Mouse (Mus musculus): ENCODE measurements around the gene Rab12. TPM values are rescaled to one million over a fixed set of nuclear protein-coding genes. Genes with fewer than 3 reads are reported as not detected.

Rab12 gene
- polyA plus RNA-seq, 1 experiment from 2014 or later = 70.8 TPM

DNA sequence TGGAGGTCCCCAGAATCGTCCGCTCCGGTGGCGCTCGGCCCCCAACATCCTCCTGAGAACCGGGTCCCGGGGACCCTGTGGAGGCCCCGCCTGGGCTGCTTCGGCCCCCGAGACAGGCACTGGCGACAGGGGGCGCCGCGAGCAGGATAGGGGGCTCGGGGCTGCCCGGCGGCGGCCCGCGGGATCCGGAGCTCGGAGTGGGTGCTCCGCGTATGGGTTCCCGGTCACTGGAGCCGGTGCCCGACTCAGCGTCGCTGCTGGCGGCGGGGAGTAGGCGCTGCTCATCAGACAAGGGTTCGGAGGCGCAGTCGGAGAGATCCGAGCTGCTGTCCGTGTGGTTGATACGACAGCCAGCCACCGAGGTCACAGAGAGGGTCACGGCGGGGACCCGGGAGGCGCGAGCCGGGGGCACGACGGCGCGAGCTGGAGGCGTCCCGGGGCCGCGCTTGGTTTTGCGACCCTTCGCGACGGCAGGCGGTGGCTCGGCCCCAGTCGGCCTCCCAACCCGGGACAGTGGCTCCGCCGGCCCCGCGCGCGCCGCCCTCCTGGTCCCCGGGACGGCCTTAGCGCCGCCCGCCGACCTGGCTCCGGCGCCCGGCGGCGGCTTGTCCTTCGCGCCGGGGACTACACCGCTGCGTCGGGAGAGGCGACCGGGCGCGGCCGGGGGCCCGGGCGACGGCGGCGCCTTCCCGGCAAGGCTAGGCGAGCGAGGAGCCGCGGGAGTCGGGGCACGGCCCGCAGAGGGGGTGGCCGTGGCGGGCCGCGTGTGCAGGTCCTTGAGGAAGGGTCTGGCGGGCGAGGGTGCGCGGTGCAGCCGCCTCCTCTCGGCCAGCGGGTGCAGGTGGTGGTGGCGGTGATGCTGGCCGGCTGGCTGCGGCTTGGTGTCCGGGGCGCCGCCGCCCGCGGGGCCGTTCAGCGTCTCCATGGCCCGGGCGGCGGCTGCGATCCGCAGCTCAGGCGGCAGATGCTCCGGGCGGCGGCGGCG lies 70.8 kb downstream of the Rab12 start:
- Histone ChIP-seq H3K36me3 (ENCODE audit: insufficient read depth, low read length) (no peaks in the 10 kb centered on the region), H3K27me3 (replicated peaks; ENCODE audit: insufficient read depth, low read length) (no peaks in the 10 kb centered on the region), H3K9ac (replicated peaks; ENCODE audit: low read depth) (peak overlapping the region; percentile 68), H3K4me3 (ENCODE audit: low read depth, low read length) (peak overlapping the region; percentile 79), H3K4me2 (replicated peaks; ENCODE audit: low read depth, low read length) (peak overlapping the region; percentile 97), H3K27ac (ENCODE audit: low read length) (peak overlapping the region; percentile 68), H3K4me1 (ENCODE audit: insufficient read depth, low read depth, low read length) (0 out of 2 replicates have a peak, but pooled peaks cover 8% of the 10 kb centered on the region), H3K9me3 (ENCODE audit: low read length) (no peaks in the 10 kb centered on the region)
- TF ChIP-seq EP300 (IDR thresholded peaks at IDR 0.05) (no peak), CTCF (IDR thresholded peaks at IDR 0.05) (peak; percentile 59)
- WGBS = under 1% methylated on average over 77 of the region's 136 CpGs
- peak; percentile 32 for ATAC-seq
- DNase-seq (ENCODE audit: low spot score) = peak; percentile 48

DNA sequence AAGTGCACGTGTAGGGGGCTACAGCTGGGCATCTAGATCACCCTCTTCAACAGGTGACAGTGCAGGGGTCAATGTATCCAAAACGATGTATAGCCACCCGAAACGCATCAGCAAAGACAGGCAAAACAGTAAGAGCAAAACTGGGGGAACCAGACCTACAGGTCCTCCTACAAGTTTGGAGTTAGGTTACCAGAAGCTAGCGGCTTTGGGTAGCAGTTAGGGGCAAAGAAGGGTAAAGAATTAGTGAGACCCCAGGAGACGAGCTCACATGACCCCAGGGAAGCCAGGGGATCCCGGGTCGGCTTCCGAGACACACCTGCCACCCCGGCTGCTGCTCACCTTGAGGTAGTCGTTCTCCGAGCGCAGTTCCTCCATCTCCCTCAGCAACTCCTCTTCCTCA lies 71.6 kb downstream of the Rab12 start:
- H3K4me1 ChIP-seq (ENCODE audit: insufficient read depth, low read depth, low read length) = 0 out of 2 replicates have a peak, but pooled peaks cover 8% of the 10 kb centered on the region
- 9% methylated on average over 13 of the region's 13 CpGs for WGBS
- peak overlapping the region; percentile 97 for H3K4me2 ChIP-seq (replicated peaks; ENCODE audit: low read depth, low read length)
- no peaks in the 10 kb centered on the region for H3K36me3 ChIP-seq (ENCODE audit: insufficient read depth, low read length)
- TF ChIP-seq CTCF (IDR thresholded peaks at IDR 0.05) (no peak), EP300 (IDR thresholded peaks at IDR 0.05) (no peak)
- peak overlapping the region; percentile 79 for H3K4me3 ChIP-seq (ENCODE audit: low read depth, low read length)
- no peaks in the 10 kb centered on the region for H3K9me3 ChIP-seq (ENCODE audit: low read length)
- H3K27ac ChIP-seq (ENCODE audit: low read length) = no peak overlapping the region; the same call in 1 of the 2 replicates
- no peak for ATAC-seq
- no peaks in the 10 kb centered on the region for H3K27me3 ChIP-seq (replicated peaks; ENCODE audit: insufficient read depth, low read length)
- DNase-seq (ENCODE audit: low spot score) = no peak
- H3K9ac ChIP-seq (replicated peaks; ENCODE audit: low read depth) = peak overlapping the region; percentile 68

DNA sequence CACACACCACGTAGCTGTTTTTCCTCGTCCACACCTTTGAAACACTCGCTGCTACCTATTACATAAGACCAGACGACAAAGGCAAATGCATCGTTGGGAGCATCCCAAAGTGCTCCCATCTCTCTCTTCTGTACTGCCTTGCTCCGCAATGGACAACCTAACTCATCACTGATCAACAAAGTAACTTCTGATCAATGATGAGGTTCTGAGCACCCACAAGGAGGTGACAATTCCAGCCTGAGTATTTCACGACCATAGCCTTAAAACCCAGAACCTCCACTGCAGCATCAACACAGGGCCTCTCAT lies 72.6 kb downstream of the Rab12 start:
- H3K27me3 ChIP-seq (replicated peaks; ENCODE audit: insufficient read depth, low read length) = no peaks in the 10 kb centered on the region
- peak overlapping the region; percentile 97 for H3K4me2 ChIP-seq (replicated peaks; ENCODE audit: low read depth, low read length)
- TF ChIP-seq CTCF (IDR thresholded peaks at IDR 0.05) (no peak), EP300 (IDR thresholded peaks at IDR 0.05) (no peak)
- ATAC-seq (no peak), DNase-seq (ENCODE audit: low spot score) (no peak)
- no peaks in the 10 kb centered on the region for H3K9me3 ChIP-seq (ENCODE audit: low read length)
- 0 out of 2 replicates have a peak overlapping the region, but pooled peaks have one; percentile 29 for H3K9ac ChIP-seq (replicated peaks; ENCODE audit: low read depth)
- WGBS = 55% methylated on average over 7 of the region's 7 CpGs
- 0 out of 2 replicates have a peak, but pooled peaks cover 8% of the 10 kb centered on the region for H3K4me1 ChIP-seq (ENCODE audit: insufficient read depth, low read depth, low read length)
- no peak overlapping the region for H3K27ac ChIP-seq (ENCODE audit: low read length)
- H3K36me3 ChIP-seq (ENCODE audit: insufficient read depth, low read length) = no peaks in the 10 kb centered on the region
- H3K4me3 ChIP-seq (ENCODE audit: low read depth, low read length) = 0 out of 2 replicates have a peak overlapping the region, but pooled peaks have one; percentile 5

DNA sequence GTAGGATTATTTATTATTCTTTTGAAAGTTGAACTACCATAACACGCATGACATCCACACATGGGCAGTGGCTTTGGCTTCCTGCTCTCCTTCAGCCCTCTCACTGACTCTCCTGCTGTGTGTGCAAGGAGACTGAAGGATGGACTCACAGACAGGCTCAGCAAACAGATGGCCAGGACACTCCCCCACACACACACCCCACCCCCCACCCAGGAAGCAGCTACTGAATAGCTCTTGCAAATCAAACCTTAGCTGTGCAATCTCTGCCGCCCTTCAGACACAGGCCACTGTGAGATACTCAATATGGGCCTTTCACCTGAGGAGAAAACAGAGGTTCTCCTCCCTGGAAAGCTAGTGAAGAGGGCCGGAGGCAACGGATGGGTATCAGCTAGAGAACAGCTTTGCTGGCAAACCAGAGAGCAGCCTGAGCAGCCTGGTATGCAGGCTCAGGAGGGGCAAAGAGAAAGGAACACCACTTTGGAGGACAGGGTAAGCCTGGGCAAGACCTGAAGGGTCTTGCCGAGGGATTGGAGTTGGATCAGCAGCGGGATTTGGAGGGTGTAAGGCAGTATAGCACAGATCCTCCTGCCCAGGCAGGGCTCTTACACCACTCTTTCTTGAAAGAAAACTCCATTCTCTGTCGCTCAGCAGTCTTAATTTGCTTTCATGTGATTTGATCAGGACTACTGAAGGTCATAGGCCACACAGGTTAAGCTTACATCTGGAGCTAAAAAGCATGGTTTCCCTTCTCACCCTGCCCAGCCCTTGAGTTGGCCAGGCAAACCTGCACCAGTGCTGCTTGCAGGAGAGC lies 73.1 kb downstream of the Rab12 start:
- Histone ChIP-seq H3K27ac (ENCODE audit: low read length) (no peak overlapping the region), H3K4me2 (replicated peaks; ENCODE audit: low read depth, low read length) (peak overlapping the region; percentile 97), H3K9me3 (ENCODE audit: low read length) (no peaks in the 10 kb centered on the region), H3K4me3 (ENCODE audit: low read depth, low read length) (0 out of 2 replicates have a peak overlapping the region, but pooled peaks have one; percentile 5), H3K27me3 (replicated peaks; ENCODE audit: insufficient read depth, low read length) (no peaks in the 10 kb centered on the region), H3K36me3 (ENCODE audit: insufficient read depth, low read length) (no peaks in the 10 kb centered on the region), H3K4me1 (ENCODE audit: insufficient read depth, low read depth, low read length) (0 out of 2 replicates have a peak, but pooled peaks cover 8% of the 10 kb centered on the region), H3K9ac (replicated peaks; ENCODE audit: low read depth) (0 out of 2 replicates have a peak overlapping the region, but pooled peaks have one; percentile 29)
- ATAC-seq (no peak), DNase-seq (ENCODE audit: low spot score) (no peak)
- 51% methylated on average over 7 of the region's 7 CpGs for WGBS
- TF ChIP-seq CTCF (IDR thresholded peaks at IDR 0.05) (no peak), EP300 (IDR thresholded peaks at IDR 0.05) (no peak)

Other genes with a start within 250 kb of the Rab12 start
- gene Mtcl1, start 70.0 kb downstream of the Rab12 start, polyA plus RNA-seq (2015; fragmentation: Nextera tagmentation; extraction: Ambion mirVana) = 8.6 and 9.9 TPM in 2 replicates
- gene Themis3, start 74.9 kb upstream of the Rab12 start, polyA plus RNA-seq (2015; fragmentation: Nextera tagmentation; extraction: Ambion mirVana) = 0.08 and 0.10 TPM in 2 replicates

Measured in lung, postnatal 0 days (tissue).